Mouse (Mus musculus): ENCODE results near the gene Itgbl1. TPM values are rescaled to one million over a fixed set of nuclear protein-coding genes. Genes with fewer than 3 reads are reported as not detected.

Gene Itgbl1
- polyA plus RNA-seq, 1 experiment from 2014 or later = 0.19 TPM

DNA sequence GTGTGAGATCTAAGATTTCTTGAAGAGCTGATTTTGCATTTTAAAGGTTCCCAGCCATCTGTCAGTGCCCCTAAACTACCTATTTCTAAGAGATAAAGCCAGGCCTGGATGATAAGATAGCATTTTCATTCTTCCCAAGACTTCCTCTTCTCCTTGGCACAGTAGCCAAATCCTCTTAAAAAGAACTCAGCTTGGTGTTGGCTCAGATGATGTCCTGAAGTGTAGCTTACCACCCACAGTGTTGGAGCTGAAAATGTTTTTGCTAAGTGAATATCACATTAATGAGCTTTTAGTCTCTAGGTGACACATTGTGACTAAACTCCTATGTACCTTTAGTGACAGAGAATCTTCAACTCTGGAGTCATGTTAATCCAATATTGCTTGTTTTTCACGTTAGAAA lies 99.8 kb downstream of the Itgbl1 start:
- no peak for DNase-seq (ENCODE audit: extremely low spot score, low spot score)
- Histone ChIP-seq H3K9me3 (no peaks in the 10 kb centered on the region), H3K36me3 (replicated peaks) (no peaks in the 10 kb centered on the region), H3K27me3 (ENCODE audit: poor library complexity, severe bottlenecking) (no peaks in the 10 kb centered on the region), H3K27ac (no peak overlapping the region), H3K4me1 (no peaks in the 10 kb centered on the region), H3K4me3 (no peak overlapping the region)
- 74% methylated on average over 1 of the region's 1 CpGs for WGBS

DNA sequence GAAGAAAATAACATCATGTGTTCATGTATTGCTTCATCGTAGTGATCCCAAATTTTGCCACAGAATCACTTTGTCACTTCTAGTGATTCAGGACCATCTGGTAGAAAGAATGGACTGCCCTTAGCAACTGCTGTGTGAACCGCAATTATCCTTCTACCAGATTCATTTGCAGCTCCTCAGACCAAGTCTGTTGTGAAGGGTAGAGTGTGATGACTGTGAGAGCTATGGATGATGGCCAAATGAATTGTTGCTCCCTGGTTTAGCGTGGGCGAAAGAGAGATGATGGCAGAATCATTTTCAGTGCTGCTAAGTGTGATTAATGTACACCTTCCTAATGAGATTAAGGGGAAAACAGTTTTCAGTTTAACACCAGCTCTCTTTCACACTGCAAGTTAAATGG lies 100.3 kb downstream of the Itgbl1 start:
- H3K27me3 ChIP-seq (ENCODE audit: poor library complexity, severe bottlenecking) = no peaks in the 10 kb centered on the region
- no peaks in the 10 kb centered on the region for H3K4me1 ChIP-seq
- H3K4me3 ChIP-seq = no peak overlapping the region
- H3K36me3 ChIP-seq (replicated peaks) = no peaks in the 10 kb centered on the region
- 91% methylated on average over 4 of the region's 4 CpGs for WGBS
- H3K27ac ChIP-seq = no peak overlapping the region
- DNase-seq (ENCODE audit: extremely low spot score, low spot score) = no peak
- H3K9me3 ChIP-seq = no peaks in the 10 kb centered on the region

- H3K9me3 ChIP-seq = no peaks in the 10 kb centered on the region
- no peak for DNase-seq (ENCODE audit: extremely low spot score, low spot score)
- no peaks in the 10 kb centered on the region for H3K27me3 ChIP-seq (ENCODE audit: poor library complexity, severe bottlenecking)
- H3K4me3 ChIP-seq = no peak overlapping the region
- no peak overlapping the region for H3K27ac ChIP-seq
- H3K36me3 ChIP-seq (replicated peaks) = no peaks in the 10 kb centered on the region
- H3K4me1 ChIP-seq = no peaks in the 10 kb centered on the region
Measured at GRCm38 (mm10) chr14:123801744-123802143, 142.0 kb downstream of the Itgbl1 start.

- DNase-seq (ENCODE audit: extremely low spot score, low spot score) = no peak
- Histone ChIP-seq H3K36me3 (replicated peaks) (no peaks in the 10 kb centered on the region), H3K27ac (no peak overlapping the region), H3K9me3 (no peaks in the 10 kb centered on the region), H3K4me3 (no peak overlapping the region), H3K4me1 (no peaks in the 10 kb centered on the region), H3K27me3 (ENCODE audit: poor library complexity, severe bottlenecking) (no peaks in the 10 kb centered on the region)
- 89% methylated on average over 5 of the region's 5 CpGs for WGBS
Measured at GRCm38 (mm10) chr14:123837662-123838061, 177.9 kb downstream of the Itgbl1 start.

DNA sequence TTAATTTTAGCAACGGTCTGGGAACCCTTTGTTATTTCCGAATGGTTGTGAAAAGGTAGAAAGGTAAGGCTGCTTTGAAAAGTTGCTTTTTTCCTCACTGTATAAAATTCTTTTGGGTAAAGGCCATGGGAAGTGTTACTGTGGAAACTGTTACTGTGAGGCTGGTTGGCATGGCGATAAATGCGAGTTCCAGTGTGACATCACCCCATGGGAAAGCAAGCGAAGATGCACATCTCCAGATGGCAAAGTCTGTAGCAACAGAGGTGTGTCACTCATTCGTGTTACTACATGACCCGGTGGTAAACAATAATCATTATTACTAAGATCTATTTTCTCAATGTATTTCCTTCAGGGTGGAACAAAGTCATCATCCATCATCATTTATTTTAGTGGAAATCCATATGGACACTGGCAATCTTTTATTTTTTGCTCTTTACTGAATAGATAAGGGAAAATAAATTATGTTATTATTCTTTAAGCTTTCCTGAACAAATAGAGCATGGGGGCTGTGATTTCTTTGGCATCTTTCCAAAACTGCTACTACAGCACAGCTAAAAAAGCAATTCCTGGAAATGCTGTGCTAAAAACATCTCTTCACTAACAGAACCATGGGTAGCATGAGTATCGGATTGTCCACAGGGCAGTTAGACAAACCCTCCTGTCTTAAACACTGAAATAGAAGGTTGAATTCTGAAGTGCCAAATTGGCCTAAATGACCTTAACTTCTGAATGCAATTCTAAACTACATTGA lies 184.1 kb downstream of the Itgbl1 start:
- H3K9me3 ChIP-seq = no peaks in the 10 kb centered on the region
- no peaks in the 10 kb centered on the region for H3K4me1 ChIP-seq
- no peak for DNase-seq (ENCODE audit: extremely low spot score, low spot score)
- WGBS = 87% methylated on average over 8 of the region's 8 CpGs
- no peak overlapping the region for H3K4me3 ChIP-seq
- no peak overlapping the region for H3K27ac ChIP-seq
- no peaks in the 10 kb centered on the region for H3K36me3 ChIP-seq (replicated peaks)
- H3K27me3 ChIP-seq (ENCODE audit: poor library complexity, severe bottlenecking) = no peaks in the 10 kb centered on the region

- Histone ChIP-seq H3K4me1 (peaks cover 16% of the 10 kb centered on the region), H3K9me3 (no peaks in the 10 kb centered on the region), H3K27ac (no peak overlapping the region), H3K36me3 (replicated peaks) (no peaks in the 10 kb centered on the region), H3K27me3 (ENCODE audit: poor library complexity, severe bottlenecking) (no peaks in the 10 kb centered on the region), H3K4me3 (no peak overlapping the region)
- DNase-seq (ENCODE audit: extremely low spot score, low spot score) = no peak
- WGBS = 90% methylated on average over 1 of the region's 1 CpGs
Measured at GRCm38 (mm10) chr14:123864531-123864930, 204.8 kb downstream of the Itgbl1 start.

GRCm38 (mm10) chr14:123865779-123866726 lies 206.3 kb downstream of the Itgbl1 start:
- H3K36me3 ChIP-seq (replicated peaks) = no peaks in the 10 kb centered on the region
- H3K4me3 ChIP-seq = peak overlapping the region; percentile 6; the same call in 1 of the 2 replicates
- H3K9me3 ChIP-seq = no peaks in the 10 kb centered on the region
- H3K27me3 ChIP-seq (ENCODE audit: poor library complexity, severe bottlenecking) = no peaks in the 10 kb centered on the region
- DNase-seq (ENCODE audit: extremely low spot score, low spot score) = peak; percentile 25
- 19% methylated on average over 6 of the region's 6 CpGs for WGBS
- H3K4me1 ChIP-seq = peaks cover 16% of the 10 kb centered on the region
- peak overlapping the region; percentile 78 for H3K27ac ChIP-seq

GRCm38 (mm10) chr14:123927903-123928302 lies 268.1 kb downstream of the Itgbl1 start:
- WGBS = 89% methylated on average over 1 of the region's 1 CpGs
- H3K4me1 ChIP-seq = no peaks in the 10 kb centered on the region
- H3K27me3 ChIP-seq (ENCODE audit: poor library complexity, severe bottlenecking) = no peaks in the 10 kb centered on the region
- no peak overlapping the region for H3K27ac ChIP-seq
- H3K9me3 ChIP-seq = no peaks in the 10 kb centered on the region
- no peaks in the 10 kb centered on the region for H3K36me3 ChIP-seq (replicated peaks)
- no peak overlapping the region for H3K4me3 ChIP-seq
- no peak for DNase-seq (ENCODE audit: extremely low spot score, low spot score)

DNA sequence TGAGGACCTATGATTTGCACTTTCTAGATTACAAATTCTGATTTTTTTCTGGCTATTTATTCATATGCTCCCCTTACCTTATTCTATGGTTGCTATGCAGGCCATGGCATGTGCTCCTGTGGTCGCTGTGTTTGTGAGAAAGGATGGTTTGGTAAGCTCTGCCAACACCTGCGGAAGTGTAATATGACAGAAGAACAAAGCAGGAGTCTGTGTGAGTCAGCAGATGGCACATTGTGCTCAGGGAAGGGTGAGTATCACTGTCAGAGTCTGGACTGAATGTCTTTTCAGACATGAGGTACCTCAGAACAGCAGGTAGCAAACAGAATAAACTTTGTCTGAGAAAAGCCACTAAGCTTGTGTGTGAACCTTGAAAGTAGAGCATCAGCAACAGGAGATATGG lies 306.8 kb downstream of the Itgbl1 start:
- no peak for DNase-seq (ENCODE audit: extremely low spot score, low spot score)
- Histone ChIP-seq H3K27ac (no peak overlapping the region), H3K36me3 (replicated peaks) (no peaks in the 10 kb centered on the region), H3K9me3 (no peaks in the 10 kb centered on the region), H3K4me3 (no peak overlapping the region), H3K27me3 (ENCODE audit: poor library complexity, severe bottlenecking) (no peaks in the 10 kb centered on the region), H3K4me1 (no peaks in the 10 kb centered on the region)
- 83% methylated on average over 2 of the region's 2 CpGs for WGBS

GRCm38 (mm10) chr14:123967996-123968395 lies 308.2 kb downstream of the Itgbl1 start:
- DNase-seq (ENCODE audit: extremely low spot score, low spot score) = no peak
- no peaks in the 10 kb centered on the region for H3K27me3 ChIP-seq (ENCODE audit: poor library complexity, severe bottlenecking)
- no peak overlapping the region for H3K27ac ChIP-seq
- H3K4me1 ChIP-seq = no peaks in the 10 kb centered on the region
- no peak overlapping the region for H3K4me3 ChIP-seq
- H3K9me3 ChIP-seq = no peaks in the 10 kb centered on the region
- H3K36me3 ChIP-seq (replicated peaks) = no peaks in the 10 kb centered on the region
- 92% methylated on average over 6 of the region's 6 CpGs for WGBS

DNA sequence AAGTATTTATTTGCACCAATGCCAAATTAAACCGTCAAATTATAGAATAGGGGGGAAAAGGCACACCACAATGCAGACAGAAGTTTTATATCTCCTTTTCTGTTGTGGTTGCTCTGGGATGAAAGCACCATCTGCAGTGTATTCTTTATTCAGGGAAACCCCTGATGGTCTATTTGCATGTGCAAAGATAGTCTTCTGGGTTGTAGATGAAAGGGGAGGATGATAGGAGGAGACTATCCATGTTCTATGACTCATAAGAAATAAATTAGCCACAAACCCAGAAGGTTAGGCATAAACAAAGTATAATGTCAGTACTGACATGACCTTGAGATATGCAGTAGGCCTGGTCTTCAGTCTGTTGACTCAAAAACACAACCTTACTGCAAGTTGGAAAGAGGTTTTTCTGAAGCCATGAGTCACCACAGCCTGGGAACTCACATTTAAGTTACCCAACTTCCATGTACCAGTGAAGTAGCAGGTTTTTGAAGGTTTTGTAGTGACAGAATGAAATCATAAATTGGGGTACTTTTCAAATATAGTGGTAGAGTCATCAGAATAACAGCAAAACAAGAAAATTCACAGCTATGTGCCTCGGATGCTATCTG lies 330.9 kb downstream of the Itgbl1 start:
- WGBS = 85% methylated on average over 2 of the region's 2 CpGs
- Histone ChIP-seq H3K36me3 (replicated peaks) (no peaks in the 10 kb centered on the region), H3K4me1 (no peaks in the 10 kb centered on the region), H3K27ac (no peak overlapping the region), H3K9me3 (no peaks in the 10 kb centered on the region), H3K27me3 (ENCODE audit: poor library complexity, severe bottlenecking) (no peaks in the 10 kb centered on the region), H3K4me3 (no peak overlapping the region)
- no peak for DNase-seq (ENCODE audit: extremely low spot score, low spot score)
